Mouse (Mus musculus) hindlimb bud, embryonic 11.5 days (tissue): Measurements from ENCODE around the gene Gm5771.
"Not testable (repeated sequence)": the region's sequence is repeated elsewhere in the genome, so short reads cannot be mapped to it uniquely, and the experiment has no call there.

Experiments
- DNase-seq: peaks from one replicate; pipeline ENCODE4 v3.0.0-alpha.2; 2012; ENCODE audit warnings: low read depth, low spot score; ENCODE audit errors: extremely low spot score

The Gm5771 gene

DNA sequence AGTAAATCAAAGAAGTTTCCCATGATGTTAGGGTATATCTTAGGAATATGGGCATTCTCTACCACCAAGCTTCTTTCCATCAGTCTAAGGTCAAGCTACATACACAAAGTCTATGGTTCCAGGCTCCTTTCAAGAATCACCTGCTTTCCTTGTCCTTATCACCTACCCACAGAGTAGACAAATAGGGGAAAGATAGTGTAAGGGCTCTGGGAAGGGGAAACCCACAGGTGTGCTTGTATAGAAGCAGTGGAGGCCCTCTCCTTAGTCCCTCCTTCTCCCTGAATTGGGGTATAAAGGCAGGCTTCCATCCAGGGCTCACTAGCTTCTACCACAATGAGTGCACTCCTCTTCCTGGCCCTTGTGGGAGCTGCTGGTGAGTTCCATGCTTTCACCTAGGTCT, at the start of gene Gm5771:
Gm5771 (plus strand) TSS at position 301 of the 400 bp plus-strand sequence.
- not testable (repeated sequence) for DNase-seq

DNA sequence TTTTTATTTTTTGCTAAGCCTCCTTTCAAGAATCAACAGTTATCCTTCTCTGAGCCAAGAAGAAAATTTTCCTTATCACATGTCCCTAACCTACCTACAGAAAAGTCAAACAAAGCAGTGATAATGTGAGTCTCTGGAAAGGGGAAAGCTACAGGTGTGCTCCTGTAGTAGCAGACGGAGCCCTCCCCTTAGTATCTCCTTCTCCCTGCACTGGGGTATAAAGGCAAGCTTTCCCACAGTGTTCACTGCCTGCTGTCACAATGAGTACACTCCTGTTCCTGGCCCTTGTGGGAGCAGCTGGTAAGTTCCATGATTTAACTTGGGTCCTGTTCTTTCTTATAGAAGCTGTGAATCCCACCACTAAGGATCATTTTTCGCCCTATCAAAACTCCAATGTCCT, 38.2 kb upstream of the Gm5771 start, which contains the start of gene Try10:
Try10 (plus strand) TSS at position 174 of the 400 bp plus-strand sequence.
- no peak for DNase-seq

DNA sequence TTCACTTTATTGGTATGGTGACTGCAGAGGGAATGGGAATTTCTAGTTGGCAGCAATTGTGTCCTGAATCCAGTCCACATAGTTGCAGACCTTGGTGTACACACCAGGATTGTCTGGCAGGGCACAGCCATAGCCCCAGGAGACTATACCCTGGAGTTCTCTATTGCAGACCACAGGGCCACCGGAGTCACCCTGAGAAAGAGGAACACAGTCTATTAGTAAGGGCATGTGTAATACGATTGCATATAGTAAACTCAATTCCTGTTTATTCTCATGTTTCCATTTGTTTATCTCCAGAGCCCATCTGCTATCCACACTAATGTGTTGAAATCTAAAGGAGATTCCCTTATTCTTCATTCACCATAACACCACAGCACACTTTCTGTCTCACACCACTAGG, 18.4 kb upstream of the Gm5771 start:
- not testable (repeated sequence) for DNase-seq

DNA sequence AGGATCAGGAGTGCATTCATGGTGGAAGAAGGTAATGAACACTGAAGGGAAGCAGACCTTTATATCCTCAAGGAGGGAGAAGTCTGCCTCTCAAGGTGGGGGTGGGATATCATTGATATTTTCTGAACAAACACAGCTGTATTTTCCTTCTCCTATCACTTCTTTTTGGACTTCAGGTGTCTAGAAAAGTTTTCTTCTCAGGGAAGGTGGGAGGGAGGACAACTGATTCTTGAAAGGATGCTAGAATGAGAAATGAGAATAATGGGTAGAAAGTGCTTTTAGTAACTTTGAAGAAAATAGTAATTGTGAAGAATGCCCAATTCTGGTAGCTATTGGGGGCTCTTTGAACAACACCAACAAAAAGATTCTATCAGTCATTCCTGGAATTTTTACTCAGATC, 14.6 kb upstream of the Gm5771 start, which contains the start of gene Prss3:
Prss3 (minus strand) TSS at position 101 of the 400 bp plus-strand sequence.
- not testable (repeated sequence) for DNase-seq

DNA sequence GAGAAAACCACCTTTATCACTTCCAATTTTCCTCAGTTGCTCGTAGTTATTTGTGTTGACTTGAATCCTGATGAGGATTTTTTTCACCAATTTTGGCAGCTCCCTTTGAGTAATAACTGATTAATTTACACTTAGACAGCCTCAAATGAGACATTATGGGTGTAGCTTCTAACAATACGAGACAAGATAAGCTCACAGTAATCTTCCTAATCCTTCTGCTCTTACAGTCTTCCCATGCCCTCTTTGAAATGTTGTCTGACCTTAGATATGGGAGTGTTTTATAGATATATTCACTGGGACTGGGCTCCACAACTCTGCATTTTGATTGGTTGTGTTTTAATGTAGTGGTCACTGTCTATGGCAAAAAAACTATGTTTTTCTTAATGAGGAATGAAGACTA, 5.4 kb upstream of the Gm5771 start:
- DNase-seq = no peak

DNA sequence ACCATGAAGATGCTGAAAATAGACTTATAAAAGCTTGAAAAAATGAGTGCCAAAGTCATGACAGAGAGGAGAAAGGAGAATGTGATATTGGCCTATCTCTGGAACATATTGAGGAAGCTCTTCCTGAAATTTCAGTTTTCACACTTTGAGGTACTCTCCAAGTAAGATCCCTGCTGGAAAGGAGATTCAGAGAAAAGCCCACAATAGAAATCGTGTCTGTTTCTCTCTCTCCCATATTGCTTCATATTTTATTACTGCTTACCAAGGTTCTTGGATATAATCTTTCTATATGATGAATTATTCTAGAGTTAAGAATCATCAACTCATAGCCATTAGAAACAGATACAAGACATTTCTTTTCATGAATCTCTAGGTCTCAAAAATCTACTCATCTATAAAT, 516 bp upstream of the Gm5771 start:
- not testable (repeated sequence) for DNase-seq

DNA sequence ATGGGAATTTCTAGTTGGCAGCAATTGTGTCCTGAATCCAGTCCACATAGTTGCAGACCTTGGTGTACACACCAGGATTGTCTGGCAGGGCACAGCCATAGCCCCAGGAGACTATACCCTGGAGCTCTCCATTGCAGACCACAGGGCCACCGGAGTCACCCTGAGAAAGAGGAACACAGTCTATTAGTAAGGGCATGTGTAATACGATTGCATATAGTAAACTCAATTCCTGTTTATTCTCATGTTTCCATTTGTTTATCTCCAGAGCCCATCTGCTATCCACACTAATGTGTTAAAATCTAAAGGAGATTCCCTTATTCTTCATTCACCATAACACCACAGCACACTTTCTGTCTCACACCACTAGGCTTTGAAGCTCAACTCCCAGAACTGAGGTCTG, 50.1 kb downstream of the Gm5771 start:
- DNase-seq = not testable (repeated sequence)

DNA sequence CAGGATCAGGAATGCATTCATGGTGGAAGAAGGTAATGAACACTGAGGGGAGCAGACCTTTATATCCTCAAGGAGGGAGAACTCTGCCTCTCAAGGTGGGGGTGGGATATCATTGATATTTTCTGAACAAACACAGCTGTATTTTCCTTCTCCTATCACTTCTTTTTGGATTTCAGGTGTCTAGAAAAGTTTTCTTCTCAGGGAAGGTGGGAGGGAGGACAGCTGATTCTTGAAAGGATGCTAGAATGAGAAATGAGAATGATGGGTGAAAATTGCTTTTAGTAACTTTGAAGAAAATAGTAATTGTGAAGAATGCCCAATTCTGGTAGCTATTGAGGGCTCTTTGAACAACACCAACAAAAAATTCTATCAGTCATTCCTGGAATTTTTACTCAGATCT, 53.9 kb downstream of the Gm5771 start, which contains the start of gene Gm10334:
Gm10334 (minus strand) TSS at position 101 of the 400 bp plus-strand sequence.
- not testable (repeated sequence) for DNase-seq
